Mouse (Mus musculus) intestine, embryonic 16.5 days (tissue): Measurements from ENCODE around the gene Gm20671. TPM values are rescaled to one million over a fixed set of nuclear protein-coding genes. Genes with fewer than 3 reads are reported as not detected.
A peak's percentile ranks its signal among the peaks of the same experiment; 100 is the strongest.
"Not testable (repeated sequence)": the region's sequence is repeated elsewhere in the genome, so short reads cannot be mapped to it uniquely, and the experiment has no call there.

Experiments
- ATAC-seq: fragments of 200-750 bp; cut with Nextera tagmentation; 2 replicates; pipeline ENCODE4 v1.8.0; 2017; ENCODE audit warnings: moderate TSS enrichment, moderate library complexity
- H3K27ac ChIP-seq: fragments of 300-500 bp; sonication (generic); 2 replicates; pipeline ENCODE4 v1.5.1; 2014; ENCODE audit warnings: mild to moderate bottlenecking, low read length
- H3K27me3 ChIP-seq: fragments of 300-500 bp; sonication (generic); replicated peaks from 2 replicates; pipeline ENCODE4 v1.6.1; 2014; ENCODE audit warnings: low read length, control low read depth, mixed read lengths; ENCODE audit not compliant: control insufficient read depth, insufficient read depth
- H3K36me3 ChIP-seq: fragments of 300-500 bp; sonication (generic); 2 replicates; pipeline ENCODE4 v1.6.1; 2014; ENCODE audit warnings: low read length, control low read depth; ENCODE audit not compliant: control insufficient read depth, insufficient read depth
- H3K4me1 ChIP-seq: fragments of 300-500 bp; sonication (generic); 2 replicates; pipeline ENCODE4 v1.6.1; 2014; ENCODE audit warnings: low read length, control low read depth, mixed read lengths; ENCODE audit not compliant: control insufficient read depth, insufficient read depth
- H3K4me2 ChIP-seq: fragments of 300-500 bp; sonication (generic); 2 replicates; pipeline ENCODE4 v1.6.1; 2014; ENCODE audit warnings: low read depth, low read length, control low read depth
- H3K4me3 ChIP-seq: fragments of 300-500 bp; sonication (generic); 2 replicates; pipeline ENCODE4 v1.5.1; 2014; ENCODE audit warnings: mild to moderate bottlenecking, low read length
- H3K9ac ChIP-seq: fragments of 300-500 bp; sonication (generic); 2 replicates; pipeline ENCODE4 v1.6.1; 2014; ENCODE audit warnings: low read depth, low read length
- H3K9me3 ChIP-seq: fragments of 300-500 bp; sonication (generic); 2 replicates; pipeline ENCODE4 v1.6.1; 2016; ENCODE audit warnings: low read length, control low read depth; ENCODE audit not compliant: control insufficient read depth
- WGBS: fragments of 180-500 bp; shearing (Covaris S2); extraction: QIAGEN DNeasy Blood & Tissue Kit; methylation state at CpG from one replicate; pipeline ENCODE4 v1.1.7; 2014; 5-methylcytosine and 5-hydroxymethylcytosine counted together
- polyA plus RNA-seq: library from polyadenylated mRNA; unstranded; fragments of >200 nt; fragmentation: Nextera tagmentation; extraction: Ambion mirVana; gene quantifications from 2 replicates; pipeline ENCODE4 v1.2.1, GENCODE M21; 2015

Gm20671 gene
- polyA plus RNA-seq, 1 experiment from 2014 or later, result not detected

GRCm38 (mm10) chr5:32728300-32728699, 98.6 kb downstream of the Gm20671 start:
- peaks cover 10% of the 10 kb centered on the region; the same call in 1 of the 2 replicates for H3K4me1 ChIP-seq
- H3K9me3 ChIP-seq, result no peaks in the 10 kb centered on the region
- WGBS, result 85% methylated on average over 7 of the region's 7 CpGs
- no peak for ATAC-seq
- H3K4me3 ChIP-seq, result no peak overlapping the region
- no peak overlapping the region for H3K9ac ChIP-seq
- no peak overlapping the region for H3K4me2 ChIP-seq
- H3K36me3 ChIP-seq, result no peaks in the 10 kb centered on the region
- no peaks in the 10 kb centered on the region for H3K27me3 ChIP-seq
- no peak overlapping the region for H3K27ac ChIP-seq

- WGBS, result 57% methylated on average over 3 of the region's 3 CpGs
- not testable (repeated sequence) for H3K27ac ChIP-seq
- ATAC-seq, result peak; percentile 72
Measured at GRCm38 (mm10) chr5:32725397-32725796, 101.5 kb downstream of the Gm20671 start.

GRCm38 (mm10) chr5:32723981-32724380, 102.9 kb downstream of the Gm20671 start:
- 73% methylated on average over 7 of the region's 7 CpGs for WGBS

More at GRCm38 (mm10) chr5:32725397-32725796, 101.5 kb downstream of the Gm20671 start:
- H3K36me3 ChIP-seq, H3K9me3 ChIP-seq, H3K27me3 ChIP-seq, H3K4me2 ChIP-seq, H3K9ac ChIP-seq, H3K4me3 ChIP-seq: not testable (repeated sequence)
- peaks cover 29% of the 10 kb centered on the region for H3K4me1 ChIP-seq

GRCm38 (mm10) chr5:32722711-32723110, 104.2 kb downstream of the Gm20671 start:
- Histone ChIP-seq H3K27ac (peak overlapping the region; percentile 45; the same call in 1 of the 2 replicates), H3K9ac (0 out of 2 replicates have a peak overlapping the region, but pooled peaks have one; percentile 14), H3K4me1 (peaks cover 33% of the 10 kb centered on the region)
- H3K27me3 ChIP-seq, H3K4me2 ChIP-seq, H3K36me3 ChIP-seq, H3K9me3 ChIP-seq, ATAC-seq, H3K4me3 ChIP-seq: not testable (repeated sequence)
- WGBS, result 74% methylated on average over 8 of the region's 8 CpGs

More at GRCm38 (mm10) chr5:32723981-32724380, 102.9 kb downstream of the Gm20671 start:
- H3K9ac ChIP-seq, result no peak overlapping the region
- 0 out of 2 replicates have a peak overlapping the region, but pooled peaks have one; percentile 45 for H3K27ac ChIP-seq
- no peaks in the 10 kb centered on the region for H3K27me3 ChIP-seq
- no peak overlapping the region for H3K4me2 ChIP-seq
- H3K9me3 ChIP-seq, result no peaks in the 10 kb centered on the region
- H3K4me1 ChIP-seq, result peaks cover 30% of the 10 kb centered on the region
- no peak overlapping the region for H3K4me3 ChIP-seq
- H3K36me3 ChIP-seq, result no peaks in the 10 kb centered on the region
- no peak; the same call in 1 of the 2 replicates for ATAC-seq

- Histone ChIP-seq H3K4me2 (no peak overlapping the region), H3K4me3 (no peak overlapping the region), H3K27me3 (no peaks in the 10 kb centered on the region), H3K4me1 (peaks cover 33% of the 10 kb centered on the region), H3K27ac (peak overlapping the region; percentile 45; the same call in 1 of the 2 replicates), H3K9me3 (no peaks in the 10 kb centered on the region), H3K36me3 (no peaks in the 10 kb centered on the region), H3K9ac (no peak overlapping the region)
- peak; percentile 21 for ATAC-seq
- whole genome bisulfite sequencing, result 62% methylated on average over 7 of the region's 7 CpGs
Measured at GRCm38 (mm10) chr5:32722263-32722662, 104.6 kb downstream of the Gm20671 start.

GRCm38 (mm10) chr5:32721316-32721715, 105.6 kb downstream of the Gm20671 start:
- no peak overlapping the region for H3K4me2 ChIP-seq
- 58% methylated on average over 3 of the region's 3 CpGs for WGBS
- H3K36me3 ChIP-seq, result no peaks in the 10 kb centered on the region
- no peak overlapping the region for H3K27ac ChIP-seq
- no peak for ATAC-seq
- H3K4me1 ChIP-seq, result peaks cover 33% of the 10 kb centered on the region
- no peak overlapping the region for H3K9ac ChIP-seq
- H3K27me3 ChIP-seq, result no peaks in the 10 kb centered on the region
- H3K4me3 ChIP-seq, result no peak overlapping the region
- H3K9me3 ChIP-seq, result no peaks in the 10 kb centered on the region

GRCm38 (mm10) chr5:32720416-32720815, 106.5 kb downstream of the Gm20671 start:
- H3K4me3 ChIP-seq, result no peak overlapping the region
- H3K9ac ChIP-seq, result no peak overlapping the region
- no peak overlapping the region for H3K4me2 ChIP-seq
- H3K9me3 ChIP-seq, result no peaks in the 10 kb centered on the region
- 80% methylated on average over 9 of the region's 9 CpGs for WGBS
- H3K4me1 ChIP-seq, result peaks cover 33% of the 10 kb centered on the region
- no peak for ATAC-seq
- H3K27ac ChIP-seq, result no peak overlapping the region
- no peaks in the 10 kb centered on the region for H3K36me3 ChIP-seq
- H3K27me3 ChIP-seq, result no peaks in the 10 kb centered on the region

- ATAC-seq, result peak; percentile 22; the same call in 1 of the 2 replicates
- Histone ChIP-seq H3K4me3 (no peak overlapping the region), H3K36me3 (no peaks in the 10 kb centered on the region), H3K9ac (no peak overlapping the region), H3K4me1 (peaks cover 27% of the 10 kb centered on the region), H3K27me3 (no peaks in the 10 kb centered on the region), H3K27ac (peak overlapping the region; percentile 8; the same call in 1 of the 2 replicates), H3K4me2 (no peak overlapping the region), H3K9me3 (no peaks in the 10 kb centered on the region)
- WGBS, result 39% methylated on average over 6 of the region's 6 CpGs
Measured at GRCm38 (mm10) chr5:32718916-32719315, 108.0 kb downstream of the Gm20671 start.

- Histone ChIP-seq H3K4me3 (no peak overlapping the region), H3K36me3 (no peaks in the 10 kb centered on the region), H3K9ac (no peak overlapping the region), H3K27ac (no peak overlapping the region), H3K9me3 (no peaks in the 10 kb centered on the region), H3K4me1 (peaks cover 20% of the 10 kb centered on the region), H3K27me3 (no peaks in the 10 kb centered on the region), H3K4me2 (no peak overlapping the region)
- ATAC-seq, result no peak
- WGBS, result 35% methylated on average over 1 of the region's 1 CpGs
Measured at GRCm38 (mm10) chr5:32717726-32718125, 109.2 kb downstream of the Gm20671 start.
